Mouse (Mus musculus): ENCODE data around the gene Gm45713. TPM values are rescaled to one million over a fixed set of nuclear protein-coding genes. Genes with fewer than 3 reads are reported as not detected.
A peak's percentile ranks its signal among the peaks of the same experiment; 100 is the strongest.

The Gm45713 gene
- polyA plus RNA-seq, 1 experiment from 2014 or later, result not detected

DNA sequence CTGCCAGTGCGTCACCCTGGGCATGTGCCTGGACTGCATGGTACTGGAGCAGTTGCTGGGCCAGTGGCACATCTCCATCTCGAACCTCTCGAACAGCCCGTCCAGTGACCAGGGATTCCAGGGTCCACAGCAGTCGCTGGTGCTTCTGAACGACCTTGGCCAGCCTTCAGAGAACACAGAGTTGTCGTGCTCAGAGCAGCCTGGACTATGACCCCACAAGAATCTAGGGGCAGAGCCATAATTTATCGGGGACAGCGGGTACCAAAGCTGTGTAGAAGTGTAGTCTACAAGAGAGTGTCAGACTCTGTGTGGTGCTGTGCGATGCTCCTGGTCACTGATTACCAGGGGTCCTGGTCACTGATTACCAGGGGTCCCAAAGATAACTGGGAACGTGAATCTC lies 11.9 kb upstream of the Gm45713 start:
- DNase-seq (ENCODE audit: low spot score), result no peak
- Histone ChIP-seq H3K27me3 (ENCODE audit: low read depth, poor library complexity, severe bottlenecking) (no peaks in the 10 kb centered on the region), H3K9me3 (replicated peaks) (no peaks in the 10 kb centered on the region), H3K4me1 (peaks cover 30% of the 10 kb centered on the region), H3K27ac (no peak overlapping the region), H3K36me3 (peaks cover 60% of the 10 kb centered on the region), H3K4me3 (no peak overlapping the region)
- 90% methylated on average over 11 of the region's 11 CpGs for WGBS

DNA sequence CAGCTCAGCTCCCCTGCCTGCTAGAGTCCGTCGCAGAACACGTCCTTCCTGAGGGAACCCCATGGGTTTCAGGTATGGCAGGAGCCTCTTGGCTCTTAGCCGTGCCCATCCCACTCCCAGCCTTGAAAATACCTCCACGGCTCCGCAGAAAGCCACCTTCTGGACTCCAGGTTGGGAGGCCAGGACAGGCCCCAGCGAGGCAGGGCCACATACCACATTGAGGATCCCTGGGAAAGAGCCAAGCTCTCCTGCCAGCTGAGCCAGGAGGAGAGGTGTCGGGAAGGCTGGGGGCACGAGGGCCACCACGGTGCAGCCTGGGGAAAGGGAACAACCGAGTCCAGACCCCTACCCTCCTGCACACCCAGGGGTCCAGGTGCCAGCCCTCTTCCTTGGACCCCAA lies 11.2 kb upstream of the Gm45713 start:
- no peaks in the 10 kb centered on the region for H3K9me3 ChIP-seq (replicated peaks)
- no peak overlapping the region for H3K4me3 ChIP-seq
- no peak overlapping the region for H3K27ac ChIP-seq
- no peak for DNase-seq (ENCODE audit: low spot score)
- H3K27me3 ChIP-seq (ENCODE audit: low read depth, poor library complexity, severe bottlenecking), result no peaks in the 10 kb centered on the region
- H3K36me3 ChIP-seq, result peaks cover 67% of the 10 kb centered on the region
- 92% methylated on average over 11 of the region's 11 CpGs for WGBS
- H3K4me1 ChIP-seq, result peaks cover 30% of the 10 kb centered on the region

DNA sequence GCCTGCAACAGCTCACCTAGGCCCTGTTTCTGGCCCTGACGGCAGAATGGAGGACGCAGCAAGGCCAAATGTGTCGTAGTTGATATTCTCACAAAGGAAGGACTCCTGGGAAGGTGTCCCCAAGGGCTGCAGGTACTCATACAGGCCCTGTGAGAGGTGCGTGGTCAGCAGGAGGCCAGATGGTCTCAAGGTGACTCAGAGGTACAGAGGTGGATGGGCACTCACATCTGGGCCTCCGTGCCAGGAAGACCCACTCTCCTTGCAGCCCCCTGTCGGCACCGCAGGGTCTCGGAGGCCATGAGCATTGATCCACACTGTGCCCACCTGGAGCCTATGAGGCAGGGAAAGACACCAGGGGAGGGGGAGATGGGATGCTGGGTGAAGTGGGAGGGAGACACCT lies 9.4 kb upstream of the Gm45713 start:
- no peaks in the 10 kb centered on the region for H3K9me3 ChIP-seq (replicated peaks)
- no peak overlapping the region for H3K27ac ChIP-seq
- DNase-seq (ENCODE audit: low spot score), result no peak
- peaks cover 77% of the 10 kb centered on the region for H3K36me3 ChIP-seq
- no peaks in the 10 kb centered on the region for H3K27me3 ChIP-seq (ENCODE audit: low read depth, poor library complexity, severe bottlenecking)
- H3K4me3 ChIP-seq, result no peak overlapping the region
- H3K4me1 ChIP-seq, result peaks cover 13% of the 10 kb centered on the region
- WGBS, result 93% methylated on average over 8 of the region's 8 CpGs

DNA sequence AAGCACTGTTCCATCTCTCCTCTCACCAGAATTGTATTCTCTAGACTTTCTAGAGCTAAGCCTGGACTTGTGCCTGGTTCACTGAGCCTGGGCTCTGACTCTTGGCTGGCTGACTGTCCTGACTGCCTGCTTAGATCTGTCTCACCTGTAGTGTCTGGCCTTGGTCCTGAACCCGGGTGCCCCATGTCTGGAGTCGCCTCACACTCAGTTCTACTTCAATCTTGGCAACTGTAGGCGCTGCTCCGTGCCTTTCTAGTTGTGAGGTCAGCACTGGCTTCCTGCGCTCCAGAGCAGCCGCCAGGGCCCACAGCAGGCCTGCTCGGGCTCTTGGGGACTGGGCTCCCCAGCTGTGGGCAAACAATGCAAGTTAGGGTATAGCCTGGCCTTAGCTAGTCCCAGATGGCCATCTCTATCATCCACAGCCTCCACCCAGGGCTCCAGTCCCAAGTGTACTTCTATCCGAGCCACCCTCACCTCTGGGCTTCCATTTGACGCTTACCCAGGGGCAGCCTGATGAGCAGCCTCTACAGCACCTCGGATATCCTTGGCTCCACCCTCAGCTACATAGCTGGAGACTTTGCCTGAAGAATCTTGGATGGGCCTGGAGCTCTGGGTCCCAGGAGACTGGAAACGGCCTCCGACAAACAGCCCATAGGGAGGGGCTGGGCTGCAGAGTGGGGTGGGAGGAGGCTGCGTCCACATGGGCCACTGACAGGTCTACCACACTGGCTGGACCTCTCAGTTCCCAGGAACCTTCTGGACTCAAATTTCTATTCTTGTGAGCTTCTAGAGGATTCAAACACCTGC lies 8.5 kb upstream of the Gm45713 start:
- H3K27me3 ChIP-seq (ENCODE audit: low read depth, poor library complexity, severe bottlenecking), result no peaks in the 10 kb centered on the region
- H3K27ac ChIP-seq, result no peak overlapping the region
- H3K36me3 ChIP-seq, result peaks cover 79% of the 10 kb centered on the region
- WGBS, result 86% methylated on average over 13 of the region's 13 CpGs
- peaks cover 4% of the 10 kb centered on the region; the same call in 1 of the 2 replicates for H3K4me1 ChIP-seq
- H3K9me3 ChIP-seq (replicated peaks), result no peaks in the 10 kb centered on the region
- H3K4me3 ChIP-seq, result no peak overlapping the region
- DNase-seq (ENCODE audit: low spot score), result no peak

DNA sequence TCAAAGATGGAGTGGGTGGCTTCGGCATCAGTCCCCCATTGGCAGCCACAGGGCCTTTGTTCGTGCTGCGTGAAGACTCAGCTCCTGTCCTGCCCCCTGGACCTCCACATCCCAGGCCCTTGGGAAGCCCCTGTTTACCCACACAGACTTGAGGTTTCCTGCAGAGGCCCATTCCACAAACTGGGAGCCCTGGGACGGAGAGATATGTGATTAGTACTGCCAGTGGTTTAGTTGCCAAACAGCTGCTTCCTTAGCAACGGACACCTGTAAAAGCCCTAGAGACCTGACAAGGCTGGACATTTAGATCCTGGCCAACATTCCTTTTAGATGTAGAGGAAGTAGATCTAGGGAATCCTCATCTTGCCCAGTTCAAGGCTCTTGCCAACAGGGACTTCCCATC lies 5.9 kb upstream of the Gm45713 start:
- Histone ChIP-seq H3K9me3 (replicated peaks) (no peaks in the 10 kb centered on the region), H3K4me3 (no peak overlapping the region), H3K27me3 (ENCODE audit: low read depth, poor library complexity, severe bottlenecking) (0 out of 2 replicates have a peak, but pooled peaks cover 11% of the 10 kb centered on the region), H3K36me3 (peaks cover 59% of the 10 kb centered on the region), H3K27ac (no peak overlapping the region), H3K4me1 (no peaks in the 10 kb centered on the region)
- DNase-seq (ENCODE audit: low spot score), result no peak
- WGBS, result 95% methylated on average over 5 of the region's 5 CpGs

DNA sequence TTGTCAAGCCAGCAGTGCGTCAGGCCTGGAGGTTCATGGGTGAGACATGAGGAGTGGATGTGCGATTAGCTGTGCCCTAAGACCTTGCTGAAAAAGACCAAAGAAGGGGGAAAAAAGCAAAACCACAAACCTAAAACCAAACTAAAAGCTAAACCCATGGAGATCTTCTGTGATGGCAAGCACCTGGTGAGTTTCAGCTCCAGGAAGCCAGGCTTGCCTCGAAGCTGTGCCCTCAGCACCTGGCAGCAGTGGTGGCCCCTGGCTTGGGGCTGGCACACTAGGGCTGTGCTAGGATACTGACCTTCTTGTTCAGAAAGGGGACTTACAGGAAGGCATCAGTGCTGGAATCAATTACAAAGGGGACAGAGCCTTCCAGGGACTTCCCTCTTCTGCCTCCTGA lies 5.3 kb upstream of the Gm45713 start:
- H3K4me1 ChIP-seq, result peaks cover 3% of the 10 kb centered on the region; the same call in 1 of the 2 replicates
- H3K36me3 ChIP-seq, result peaks cover 53% of the 10 kb centered on the region
- H3K27me3 ChIP-seq (ENCODE audit: low read depth, poor library complexity, severe bottlenecking), result 0 out of 2 replicates have a peak, but pooled peaks cover 11% of the 10 kb centered on the region
- H3K27ac ChIP-seq, result no peak overlapping the region
- H3K4me3 ChIP-seq, result no peak overlapping the region
- DNase-seq (ENCODE audit: low spot score), result no peak
- 95% methylated on average over 3 of the region's 3 CpGs for WGBS
- H3K9me3 ChIP-seq (replicated peaks), result no peaks in the 10 kb centered on the region

DNA sequence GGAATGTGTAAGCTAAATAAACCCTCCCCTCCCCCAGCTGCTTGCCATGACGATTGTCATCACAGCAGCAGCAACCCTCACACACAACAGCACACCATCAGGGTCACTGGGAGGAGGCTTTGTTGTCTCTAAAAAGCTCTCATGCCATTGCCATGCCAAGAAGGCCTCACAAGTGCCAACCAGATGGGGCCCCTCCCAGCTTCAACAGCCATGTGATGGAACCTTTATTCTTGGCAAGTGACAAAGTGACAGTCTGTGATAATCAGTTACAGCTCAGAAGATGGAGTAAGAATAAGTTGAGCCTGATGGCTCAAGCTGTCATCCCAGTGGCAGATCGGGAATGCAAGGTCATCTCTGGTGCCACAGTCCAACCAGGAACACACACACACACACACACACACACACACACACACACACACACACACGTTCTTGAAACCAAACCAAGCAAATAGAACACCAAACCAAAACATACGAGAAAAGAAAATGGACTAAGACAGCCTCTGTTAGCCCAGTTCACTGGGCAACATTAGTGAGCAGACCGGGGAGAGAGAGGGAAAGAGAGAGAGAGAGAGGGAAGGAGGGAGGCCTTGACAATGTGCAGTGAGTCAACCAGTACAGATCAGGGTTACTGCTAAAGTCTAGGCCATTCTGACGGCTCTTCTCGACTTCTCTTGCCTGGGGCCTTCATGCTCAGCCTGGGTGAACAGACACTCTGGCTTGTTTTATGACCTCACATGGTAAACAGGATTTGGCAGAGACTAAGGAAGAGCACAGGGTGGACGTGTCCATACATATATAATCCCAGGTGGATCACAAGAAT lies 4.1 kb upstream of the Gm45713 start:
- peaks cover 41% of the 10 kb centered on the region for H3K36me3 ChIP-seq

DNA sequence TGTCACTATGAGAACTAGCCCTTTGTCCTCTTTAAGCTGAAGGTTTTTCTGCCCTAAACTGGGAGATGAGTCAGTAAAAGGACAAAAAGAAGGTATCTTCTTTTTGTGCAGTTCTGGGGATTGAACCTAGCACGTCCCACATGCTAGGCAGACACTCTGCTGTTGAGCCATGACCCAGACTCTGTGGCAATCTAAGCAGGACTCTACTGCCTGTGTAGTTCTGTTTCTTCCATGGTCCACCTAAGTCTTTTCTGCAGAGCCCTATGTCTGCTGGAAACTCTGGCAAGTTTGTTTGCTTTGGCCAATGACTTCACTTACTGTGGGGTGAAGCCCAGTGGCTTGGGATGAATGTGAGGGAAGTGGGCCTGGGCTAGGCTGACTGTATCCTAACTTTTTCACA lies 2.4 kb upstream of the Gm45713 start:
- no peak for DNase-seq (ENCODE audit: low spot score)
- 80% methylated on average over 1 of the region's 1 CpGs for WGBS
- H3K4me3 ChIP-seq, result no peak overlapping the region
- no peak overlapping the region for H3K27ac ChIP-seq
- H3K27me3 ChIP-seq (ENCODE audit: low read depth, poor library complexity, severe bottlenecking), result peaks cover 36% of the 10 kb centered on the region
- H3K4me1 ChIP-seq, result peaks cover 13% of the 10 kb centered on the region
- no peaks in the 10 kb centered on the region for H3K9me3 ChIP-seq (replicated peaks)
- H3K36me3 ChIP-seq, result peaks cover 24% of the 10 kb centered on the region

More for the DNA sequence above, 4.1 kb upstream of the Gm45713 start:
- Histone ChIP-seq H3K9me3 (replicated peaks) (no peaks in the 10 kb centered on the region), H3K27me3 (ENCODE audit: low read depth, poor library complexity, severe bottlenecking) (peaks cover 23% of the 10 kb centered on the region), H3K27ac (no peak overlapping the region), H3K4me1 (peaks cover 13% of the 10 kb centered on the region), H3K4me3 (no peak overlapping the region)
- WGBS, result 83% methylated on average over 8 of the region's 8 CpGs
- DNase-seq (ENCODE audit: low spot score), result no peak

DNA sequence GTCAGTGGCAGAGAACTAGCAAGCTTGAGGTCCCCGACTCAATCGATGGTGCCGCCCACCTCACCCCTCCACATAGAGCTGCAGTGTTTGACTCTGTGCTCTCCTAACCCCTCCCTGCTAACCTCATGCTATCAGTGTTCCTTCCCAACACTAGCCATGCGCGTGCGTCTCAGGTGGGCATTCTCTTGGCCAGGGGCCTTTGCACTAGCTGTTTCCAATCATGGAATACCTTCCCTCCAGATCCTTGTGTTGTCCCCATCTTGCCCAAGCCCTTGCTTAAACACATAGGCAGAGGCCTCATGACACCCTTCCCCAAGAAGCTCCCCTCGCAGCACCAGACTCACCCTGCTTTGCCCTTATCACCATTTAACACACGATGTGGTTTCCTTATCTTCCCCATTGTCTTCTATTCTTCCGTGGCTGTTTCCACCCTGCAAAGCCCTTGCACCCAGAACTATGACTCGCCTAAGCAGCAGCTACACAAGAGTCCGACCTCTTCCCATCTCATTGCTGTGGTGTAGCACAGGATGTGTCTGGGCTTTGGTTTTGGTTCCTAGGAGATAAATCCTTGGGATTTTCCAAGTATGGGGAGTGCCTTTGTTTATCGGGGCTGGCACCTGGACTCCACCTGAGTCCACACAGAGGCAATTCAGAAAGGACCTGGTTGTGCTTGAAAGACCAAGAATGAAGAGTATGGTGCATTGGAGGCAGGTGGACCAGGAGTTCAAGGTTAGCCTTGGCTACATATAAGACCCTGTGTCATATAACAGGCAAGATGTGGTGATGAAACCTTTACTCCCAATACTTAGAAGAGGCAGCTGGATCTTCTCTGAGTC lies 1.4 kb upstream of the Gm45713 start:
- H3K27ac ChIP-seq, result no peak overlapping the region
- DNase-seq (ENCODE audit: low spot score), result no peak
- H3K9me3 ChIP-seq (replicated peaks), result no peaks in the 10 kb centered on the region
- no peak overlapping the region for H3K4me3 ChIP-seq
- H3K4me1 ChIP-seq, result peaks cover 13% of the 10 kb centered on the region
- H3K36me3 ChIP-seq, result peaks cover 15% of the 10 kb centered on the region
- peaks cover 36% of the 10 kb centered on the region for H3K27me3 ChIP-seq (ENCODE audit: low read depth, poor library complexity, severe bottlenecking)
- WGBS, result 82% methylated on average over 12 of the region's 12 CpGs

DNA sequence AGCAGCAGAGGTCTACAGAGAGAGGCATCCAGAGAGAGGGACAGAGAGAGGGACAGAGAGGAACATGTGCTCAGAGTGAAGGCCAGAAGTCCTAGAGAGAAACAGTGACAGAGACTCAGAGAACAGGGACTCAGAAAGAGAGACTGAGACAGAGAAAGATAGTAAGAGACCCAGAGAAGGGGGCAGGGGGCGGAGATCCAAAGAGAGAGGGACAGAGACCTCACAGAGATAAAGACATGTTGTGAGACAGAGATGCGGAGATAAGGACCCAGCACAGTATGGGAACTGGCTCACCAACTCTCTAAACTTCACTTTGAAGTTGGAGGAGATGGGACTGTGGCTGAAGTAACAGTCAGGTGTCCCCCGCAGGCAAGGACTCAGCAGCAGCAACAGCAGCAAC lies 661 bp downstream of the Gm45713 start:
- 0 out of 2 replicates have a peak overlapping the region, but pooled peaks have one; percentile 11 for H3K27ac ChIP-seq
- H3K27me3 ChIP-seq (ENCODE audit: low read depth, poor library complexity, severe bottlenecking), result peaks cover 36% of the 10 kb centered on the region
- no peaks in the 10 kb centered on the region for H3K9me3 ChIP-seq (replicated peaks)
- H3K4me1 ChIP-seq, result peaks cover 13% of the 10 kb centered on the region
- 0 out of 2 replicates have a peak, but pooled peaks cover 4% of the 10 kb centered on the region for H3K36me3 ChIP-seq
- H3K4me3 ChIP-seq, result peak overlapping the region; percentile 57
- 72% methylated on average over 3 of the region's 3 CpGs for WGBS
- DNase-seq (ENCODE audit: low spot score), result no peak

DNA sequence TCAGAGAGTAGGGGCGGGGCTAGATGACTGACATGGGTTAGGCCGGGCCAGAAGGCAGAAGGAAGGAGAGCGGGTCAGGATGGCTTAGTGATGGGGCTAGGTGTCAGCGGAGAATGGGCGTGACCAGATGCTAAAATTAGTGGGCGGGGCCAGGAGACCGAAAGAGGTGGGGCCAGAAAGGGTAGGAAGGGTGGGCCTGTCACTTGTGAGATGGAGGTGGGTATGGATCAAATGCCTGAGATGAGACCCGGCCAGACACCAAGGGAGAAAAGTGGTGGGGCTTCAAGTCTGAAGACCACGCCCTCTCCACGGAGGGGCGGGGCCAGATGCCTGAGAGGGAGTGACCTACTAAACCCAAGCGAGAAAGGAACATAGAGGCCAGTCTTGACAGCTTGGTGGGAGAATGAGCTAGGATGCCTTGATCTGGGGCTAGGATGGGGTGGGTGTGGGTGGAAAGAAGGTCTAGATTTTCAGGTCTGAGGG lies 1.4 kb downstream of the Gm45713 start:
- DNase-seq (ENCODE audit: low spot score), result no peak
- 0 out of 2 replicates have a peak, but pooled peaks cover under 1% of the 10 kb centered on the region for H3K36me3 ChIP-seq
- H3K27ac ChIP-seq, result no peak overlapping the region
- no peaks in the 10 kb centered on the region for H3K9me3 ChIP-seq (replicated peaks)
- 5% methylated on average over 12 of the region's 12 CpGs for WGBS
- peaks cover 18% of the 10 kb centered on the region for H3K4me1 ChIP-seq
- peaks cover 36% of the 10 kb centered on the region for H3K27me3 ChIP-seq (ENCODE audit: low read depth, poor library complexity, severe bottlenecking)
- peak overlapping the region; percentile 2; the same call in 1 of the 2 replicates for H3K4me3 ChIP-seq

DNA sequence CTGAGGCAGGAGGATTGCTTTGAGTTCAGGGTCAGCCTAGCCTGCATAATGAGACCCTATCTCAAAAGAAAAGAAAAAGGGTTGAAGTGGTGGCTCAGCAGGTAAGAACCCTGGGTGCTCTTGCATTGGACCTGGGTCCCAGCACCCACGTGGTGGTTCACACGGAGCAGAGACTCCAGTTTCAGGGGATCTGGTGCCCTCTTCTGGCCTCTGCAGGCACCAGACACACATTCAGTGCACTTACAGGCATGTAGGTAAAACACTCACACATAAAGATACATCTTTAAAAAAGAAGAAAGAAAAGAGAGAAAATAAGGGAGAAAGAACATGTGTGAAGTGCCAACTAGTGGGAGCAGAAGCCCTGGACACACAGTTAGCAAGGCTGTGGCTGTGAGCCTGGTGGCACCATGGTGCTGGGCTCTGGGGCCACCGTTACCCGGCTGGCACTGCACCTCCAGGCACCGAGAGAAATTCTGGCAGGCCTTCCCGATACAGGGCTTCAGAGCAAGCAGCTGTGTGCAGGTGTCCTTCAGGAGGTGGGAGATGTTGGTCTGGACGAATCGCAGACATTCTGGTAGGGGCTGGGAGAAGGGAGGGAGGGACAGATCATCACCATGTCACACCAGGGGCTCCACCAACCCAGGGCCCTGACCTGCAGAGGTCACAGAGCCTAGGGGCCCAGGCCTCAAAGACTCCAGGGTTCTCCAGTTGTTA lies 2.4 kb downstream of the Gm45713 start:
- no peak overlapping the region for H3K27ac ChIP-seq
- no peaks in the 10 kb centered on the region for H3K9me3 ChIP-seq (replicated peaks)
- no peak for DNase-seq (ENCODE audit: low spot score)
- 76% methylated on average over 8 of the region's 8 CpGs for WGBS
- peaks cover 22% of the 10 kb centered on the region for H3K4me1 ChIP-seq
- H3K36me3 ChIP-seq, result no peaks in the 10 kb centered on the region
- H3K27me3 ChIP-seq (ENCODE audit: low read depth, poor library complexity, severe bottlenecking), result peaks cover 36% of the 10 kb centered on the region
- no peak overlapping the region for H3K4me3 ChIP-seq
